Mouse (Mus musculus) MEL-GATA-1-ER (cell line): ENCODE measurements around the gene Flt3l.
"Not testable (repeated sequence)": the region's sequence is repeated elsewhere in the genome, so short reads cannot be mapped to it uniquely, and the experiment has no call there.

ENCODE experiments used
- DNase-seq: peaks from one replicate; pipeline ENCODE4 v3.0.0-alpha.2; 2012; ENCODE audit warnings: low read depth; ENCODE audit errors: extremely low read depth

Flt3l gene

DNA sequence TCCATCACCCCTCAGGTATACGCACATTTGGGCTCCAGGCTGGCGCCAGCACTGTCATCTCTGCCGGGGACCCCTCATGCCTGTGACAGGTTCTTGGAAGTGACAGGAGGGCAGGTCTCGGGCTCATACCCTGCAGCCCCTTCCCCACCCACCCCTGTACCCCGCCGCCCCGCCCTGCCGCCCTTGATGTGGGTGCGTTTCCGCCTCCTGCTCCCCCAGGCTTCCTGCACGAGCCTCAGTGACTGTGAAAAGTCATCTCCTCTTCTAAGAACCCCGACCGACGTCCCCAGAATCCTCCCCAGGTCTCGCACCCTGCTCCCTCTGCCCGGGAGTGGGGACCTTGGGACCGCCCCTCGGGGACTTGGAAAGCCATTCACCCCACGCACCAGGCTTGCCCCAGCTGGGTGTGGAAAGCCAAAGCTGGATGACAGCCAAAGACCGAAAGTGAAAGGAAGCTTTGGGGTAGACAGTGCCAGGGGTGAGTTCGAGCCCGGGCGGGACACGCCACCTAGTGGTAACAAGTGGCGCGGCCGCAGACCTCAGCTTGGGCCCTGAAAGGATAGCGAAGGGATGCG is at the start of gene Flt3l, which contains the start of gene Gm45713:
Gene Flt3l (minus strand): TSS at position 440 of the 575 bp plus-strand sequence.
Gene Gm45713 (minus strand): TSS at position 239 of the 575 bp plus-strand sequence.
- DNase-seq, result peak; percentile 81

DNA sequence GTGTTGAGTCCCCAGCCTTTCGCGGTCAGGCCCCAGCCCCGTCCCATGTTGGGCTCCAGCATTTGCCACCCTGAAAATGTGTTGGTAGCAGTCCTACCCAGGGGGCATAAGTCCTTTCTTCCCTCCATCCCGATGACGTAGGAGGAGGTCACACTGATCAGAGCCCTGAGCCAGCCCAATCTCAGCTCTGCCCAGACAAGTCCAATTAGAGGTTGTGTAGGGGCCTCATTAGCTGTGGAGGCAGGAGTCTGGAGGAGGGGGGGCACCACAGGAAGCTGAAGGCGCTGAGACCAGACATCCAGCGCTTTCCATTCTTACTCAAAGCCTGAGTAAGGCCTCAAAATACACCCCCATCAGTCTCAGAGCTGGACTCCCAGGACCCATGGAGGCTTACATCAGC is 49.7 kb upstream of the Flt3l start:
- no peak for DNase-seq

DNA sequence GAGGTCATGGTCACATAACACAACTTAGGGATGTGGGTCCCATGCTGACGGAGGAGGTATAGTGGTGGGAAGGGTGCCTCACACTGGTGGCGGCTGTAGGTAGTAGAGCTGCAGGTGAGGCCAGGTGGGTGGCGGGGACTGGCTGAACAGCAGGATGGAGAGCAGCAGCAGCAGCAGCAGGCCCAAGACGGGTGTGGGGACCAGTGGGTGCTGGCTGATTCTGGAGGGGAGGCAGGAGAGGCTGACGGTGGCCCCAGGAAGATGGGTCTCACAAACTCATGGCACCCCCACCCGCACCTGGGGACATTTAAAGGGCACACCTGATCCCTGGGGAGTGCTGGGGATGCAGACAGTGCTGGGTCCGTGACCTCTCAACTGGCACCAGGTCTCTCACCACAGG is 47.4 kb upstream of the Flt3l start:
- DNase-seq, result no peak

GRCm38 (mm10) chr7:45182606-45183005 is 46.4 kb upstream of the Flt3l start:
- no peak for DNase-seq

GRCm38 (mm10) chr7:45182199-45182601 is 46.0 kb upstream of the Flt3l start:
- peak; percentile 88 for DNase-seq

GRCm38 (mm10) chr7:45181540-45181939 is 45.3 kb upstream of the Flt3l start:
- DNase-seq, result no peak

DNA sequence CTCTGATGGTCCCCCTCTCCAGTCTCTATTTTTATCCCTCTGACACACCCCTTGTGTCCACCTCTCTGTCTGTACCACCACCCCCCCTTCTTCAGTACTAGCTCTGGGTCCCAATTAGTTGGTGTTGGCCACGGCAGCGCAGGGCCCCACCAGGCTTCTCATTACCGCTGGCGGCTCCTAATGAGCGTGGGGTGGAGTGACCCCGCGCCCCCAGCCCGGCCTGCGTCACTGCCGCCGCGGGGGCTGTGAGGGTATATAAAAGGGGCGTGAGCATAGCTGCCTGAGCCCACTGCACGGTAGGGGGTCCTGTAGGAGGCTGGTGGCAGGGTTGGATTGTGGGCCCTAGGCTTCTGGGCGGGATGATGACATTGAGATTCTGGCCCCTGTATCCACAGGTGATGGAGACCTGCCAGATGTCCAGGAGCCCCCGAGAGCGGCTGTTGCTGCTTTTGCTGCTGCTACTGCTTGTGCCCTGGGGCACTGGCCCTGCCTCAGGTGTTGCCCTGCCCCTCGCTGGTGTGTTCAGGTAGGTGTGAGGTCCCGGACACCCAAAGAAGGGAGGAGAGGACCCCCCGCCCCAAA is 44.8 kb upstream of the Flt3l start, which contains the start of gene Pth2:
Gene Pth2 (plus strand): TSS at position 100 of the 582 bp plus-strand sequence.
- no peak for DNase-seq

DNA sequence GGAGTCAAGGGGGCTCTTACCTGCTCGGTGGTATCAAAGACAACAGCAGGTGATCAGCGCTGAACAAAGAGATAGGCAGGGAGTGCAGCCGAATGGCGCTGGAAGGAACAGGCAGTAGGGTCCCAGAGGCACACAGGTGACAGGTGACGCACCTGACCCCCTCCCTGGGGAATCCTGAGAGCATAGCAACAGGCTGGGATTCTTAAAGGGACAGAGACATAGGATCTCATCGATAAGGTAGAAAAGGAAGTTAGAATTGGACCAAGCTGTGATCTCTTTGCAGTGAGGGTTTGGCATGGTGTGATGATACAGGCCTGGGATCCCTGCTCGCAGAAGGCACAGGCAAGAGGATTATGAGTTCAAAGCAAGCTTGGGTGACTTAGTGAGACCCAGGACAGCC is 43.2 kb upstream of the Flt3l start, which contains the start of gene Gfy:
Gene Gfy (minus strand): TSS at position 101 of the 400 bp plus-strand sequence.
- DNase-seq, result no peak

DNA sequence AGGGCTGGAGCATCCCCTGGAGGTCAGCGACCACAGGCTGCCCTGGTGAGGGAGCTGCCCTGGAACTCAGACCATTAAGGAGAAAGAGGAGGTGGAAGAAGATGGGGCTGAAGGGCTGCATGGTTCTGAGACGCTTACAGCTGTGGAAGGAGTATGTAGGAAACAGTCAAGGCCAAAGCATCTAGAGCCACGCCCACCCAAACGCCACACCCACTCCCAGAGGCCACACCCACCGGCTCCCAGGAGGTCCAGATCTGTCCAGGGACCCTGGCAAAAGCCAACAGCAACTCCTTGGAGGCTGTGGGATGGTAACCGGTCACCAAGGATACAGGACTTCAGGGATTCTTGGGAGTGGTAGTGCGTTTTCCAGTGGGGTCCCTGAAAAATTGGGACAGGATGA is 42.3 kb upstream of the Flt3l start:
- DNase-seq, result no peak

DNA sequence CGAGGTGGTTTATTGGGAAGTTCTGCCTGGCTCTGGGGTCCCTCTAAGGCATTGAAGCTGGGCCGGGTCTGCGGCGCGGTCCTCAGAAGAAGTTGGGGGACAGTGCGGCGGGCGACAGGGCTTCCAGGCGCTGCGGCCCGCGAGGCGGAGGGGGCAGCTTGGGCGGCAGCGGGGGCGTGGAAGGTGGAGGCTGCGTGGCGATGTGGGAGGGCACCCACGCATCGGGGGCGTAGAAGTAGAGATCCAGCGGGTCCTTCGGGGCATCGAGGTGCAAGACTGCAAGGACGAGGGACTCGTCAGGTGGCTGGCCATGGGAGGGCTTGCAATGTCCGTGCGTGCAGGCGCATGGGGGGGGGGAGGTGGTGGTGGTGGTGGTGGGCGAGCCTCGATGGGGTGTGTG is 40.1 kb upstream of the Flt3l start:
- DNase-seq, result no peak

- DNase-seq, result no peak
Measured at GRCm38 (mm10) chr7:45175929-45176328, 39.7 kb upstream of the Flt3l start.

DNA sequence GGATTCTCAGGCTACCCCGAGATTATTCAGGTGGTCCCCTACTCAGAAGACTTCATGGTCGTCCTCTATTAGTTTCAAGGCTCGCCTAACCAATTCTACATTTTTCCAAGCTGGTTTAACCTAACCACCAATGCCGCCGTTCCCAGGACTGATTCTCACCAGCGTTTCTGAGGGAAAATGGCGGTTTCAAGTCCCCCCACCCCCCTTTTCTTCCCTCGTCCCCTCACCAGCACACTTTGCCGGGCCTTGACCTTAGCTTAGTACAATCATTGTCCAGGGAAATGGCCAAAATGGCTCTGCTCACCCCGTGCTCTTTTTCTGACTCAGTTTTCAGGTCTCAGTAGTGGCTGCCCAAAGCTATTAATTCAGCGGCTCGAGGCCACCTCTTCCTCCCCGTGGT is 39.2 kb upstream of the Flt3l start:
- no peak for DNase-seq

- no peak for DNase-seq
Measured at GRCm38 (mm10) chr7:45174567-45175280, 38.5 kb upstream of the Flt3l start.

GRCm38 (mm10) chr7:45173772-45174171 is 37.5 kb upstream of the Flt3l start:
- not testable (repeated sequence) for DNase-seq

GRCm38 (mm10) chr7:45172974-45173373 is 36.7 kb upstream of the Flt3l start:
- DNase-seq, result no peak

DNA sequence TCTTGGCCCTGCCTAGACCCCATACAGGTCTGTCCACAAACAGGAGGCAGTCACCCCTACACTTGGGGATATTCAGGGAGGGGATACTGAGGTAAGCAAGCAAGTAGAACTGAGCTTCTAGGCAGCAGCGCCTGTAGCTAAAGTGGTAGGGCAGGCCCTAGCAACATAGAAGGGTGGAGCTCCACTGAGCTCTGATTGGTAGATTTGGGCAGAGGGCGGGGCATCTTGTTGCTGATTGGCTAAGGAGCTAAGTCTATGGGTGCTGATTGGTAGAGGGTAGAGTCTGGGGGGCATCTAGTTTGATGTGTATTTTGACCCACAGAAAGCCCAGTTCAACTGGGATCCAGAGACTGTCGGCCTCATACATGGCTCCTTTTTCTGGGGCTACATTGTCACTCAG is 33.3 kb upstream of the Flt3l start:
- no peak for DNase-seq

GRCm38 (mm10) chr7:45168656-45169055 is 32.4 kb upstream of the Flt3l start:
- no peak for DNase-seq

DNA sequence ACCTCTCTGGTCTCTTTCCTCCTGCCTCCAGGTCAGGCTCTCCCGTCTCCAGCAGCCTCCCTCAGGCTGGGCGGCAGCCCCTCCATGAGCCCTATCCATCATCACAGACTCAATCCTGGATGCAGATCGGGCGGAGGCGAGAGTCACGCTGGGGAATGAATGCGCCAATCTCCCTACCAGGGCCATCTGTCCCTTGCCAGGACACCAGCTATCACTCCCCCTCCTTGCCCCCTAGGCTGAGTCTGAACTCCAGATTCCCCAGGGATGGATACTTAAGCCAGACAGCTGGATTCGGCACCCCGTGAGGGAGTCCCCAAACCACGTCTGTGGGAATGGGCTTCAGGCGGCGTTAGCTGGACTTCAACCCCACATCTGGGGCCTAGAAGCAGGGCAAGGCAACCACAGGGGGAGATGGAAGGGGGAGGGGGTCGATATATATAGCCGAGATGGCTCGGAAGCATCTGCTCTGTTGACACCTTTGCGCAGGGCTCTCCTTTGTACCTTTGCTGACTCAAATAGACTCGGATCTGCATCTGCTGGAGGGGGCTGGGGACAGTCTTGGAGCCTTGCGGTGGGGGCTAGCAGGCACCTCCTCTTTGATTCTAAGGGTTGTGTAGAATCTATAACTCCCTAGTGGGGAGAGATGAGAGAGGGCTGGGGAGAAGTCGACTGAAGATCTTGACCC is 31.7 kb upstream of the Flt3l start:
- DNase-seq, result no peak

DNA sequence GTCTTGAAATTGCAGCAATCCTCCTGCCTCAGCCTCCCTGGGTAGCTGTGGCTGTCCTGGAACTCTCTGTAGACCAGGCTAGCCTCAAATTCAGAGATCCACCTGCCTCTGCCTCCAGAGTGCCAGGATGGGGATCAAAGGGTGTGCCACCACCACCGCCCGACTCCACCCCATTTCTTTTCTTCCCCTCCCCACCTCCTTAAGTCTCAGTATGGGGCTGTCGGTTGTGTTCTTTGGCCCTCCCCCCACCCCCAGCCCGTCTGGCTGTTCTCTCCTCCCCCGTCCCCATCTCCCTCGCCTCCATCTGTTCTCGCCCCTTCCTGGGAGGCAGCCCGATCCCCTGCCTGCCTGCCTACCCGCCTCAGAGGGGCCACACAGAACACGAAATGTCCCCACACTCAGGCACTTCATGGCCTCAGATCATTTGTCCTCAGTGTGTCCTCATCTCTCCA is 30.7 kb upstream of the Flt3l start:
- DNase-seq, result no peak

DNA sequence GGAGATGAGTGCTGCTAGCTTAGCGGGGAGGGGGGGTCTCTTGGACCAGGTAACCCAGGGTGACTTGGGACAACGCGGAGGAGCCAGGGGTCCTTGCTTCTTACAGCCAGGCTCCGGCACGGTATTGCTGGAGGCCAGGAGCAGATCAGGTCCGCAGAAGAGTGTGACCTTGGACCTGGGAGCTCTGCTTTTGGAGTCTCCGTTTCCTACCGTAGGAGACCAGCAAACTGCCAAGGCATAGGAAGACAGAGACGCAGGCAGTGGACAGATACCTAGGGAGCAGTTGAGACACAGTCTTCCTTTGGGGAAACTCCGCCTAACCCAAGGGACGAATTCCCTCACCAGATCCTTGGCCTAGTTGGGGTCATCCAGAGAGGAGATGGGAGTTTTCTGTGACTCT is 29.5 kb upstream of the Flt3l start:
- no peak for DNase-seq

GRCm38 (mm10) chr7:45164833-45165232 is 28.6 kb upstream of the Flt3l start:
- DNase-seq, result no peak
